Mouse (Mus musculus) heart, embryonic 15.5 days (tissue): ENCODE measurements around the gene Nat9. TPM values are rescaled to one million over a fixed set of nuclear protein-coding genes. Genes with fewer than 3 reads are reported as not detected.
A peak's percentile ranks its signal among the peaks of the same experiment; 100 is the strongest.

ENCODE experiments used
- ATAC-seq: fragments of 200-750 bp; cut with Nextera tagmentation; replicated peaks from 2 replicates; pipeline ENCODE4 v1.8.0; 2017; ENCODE audit warnings: low read depth, moderate TSS enrichment; ENCODE audit not compliant: insufficient number of reproducible peaks, insufficient read depth, low FRiP score
- H3K27ac ChIP-seq: fragments of 300-500 bp; sonication (generic); 2 replicates; pipeline ENCODE4 v1.5.1; 2015; ENCODE audit warnings: mild to moderate bottlenecking, inconsistent platforms
- H3K27me3 ChIP-seq: fragments of 300-500 bp; sonication (generic); 2 replicates; pipeline ENCODE4 v1.6.1; 2015; ENCODE audit warnings: inconsistent platforms
- H3K36me3 ChIP-seq: fragments of 300-500 bp; sonication (generic); 2 replicates; pipeline ENCODE4 v1.6.1; 2015; ENCODE audit warnings: mild to moderate bottlenecking, inconsistent platforms
- H3K4me1 ChIP-seq: fragments of 300-500 bp; sonication (generic); replicated peaks from 2 replicates; pipeline ENCODE4 v1.6.1; 2015; ENCODE audit warnings: inconsistent platforms
- H3K4me2 ChIP-seq: fragments of 300-500 bp; sonication (generic); 2 replicates; pipeline ENCODE4 v1.6.1; 2015; ENCODE audit warnings: inconsistent platforms, mild to moderate bottlenecking, moderate library complexity
- H3K4me3 ChIP-seq: fragments of 300-500 bp; sonication (generic); 2 replicates; pipeline ENCODE4 v1.5.1; 2015; ENCODE audit warnings: mild to moderate bottlenecking, inconsistent platforms
- H3K9ac ChIP-seq: fragments of 300-500 bp; sonication (generic); 2 replicates; pipeline ENCODE4 v1.6.1; 2015; ENCODE audit warnings: mild to moderate bottlenecking, inconsistent platforms
- H3K9me3 ChIP-seq: fragments of 300-500 bp; sonication (generic); replicated peaks from 2 replicates; pipeline ENCODE4 v1.6.1; 2016; ENCODE audit warnings: inconsistent platforms
- WGBS: fragments of 180-500 bp; shearing (Covaris S2); methylation state at CpG from one replicate; pipeline ENCODE4 v1.1.7; 2015; ENCODE audit warnings: mixed read lengths; 5-methylcytosine and 5-hydroxymethylcytosine counted together
- polyA plus RNA-seq: library from polyadenylated mRNA; unstranded; fragments of >200 nt; fragmentation: Nextera tagmentation; extraction: Ambion mirVana; gene quantifications from 2 replicates; pipeline ENCODE4 v1.2.1, GENCODE M21; 2015

Gene Nat9
- polyA plus RNA-seq, 1 experiment from 2014 or later = 16.2 TPM

- peak within 1 kb of the TSS; percentile 72 for H3K4me3 ChIP-seq
- no peaks in the 10 kb centered on the region for H3K36me3 ChIP-seq
- WGBS = under 1% methylated on average over 47 of the region's 47 CpGs
- peaks cover 15% of the 10 kb centered on the region for H3K27me3 ChIP-seq
- H3K27ac ChIP-seq = peak within 1 kb of the TSS; percentile 76
- no peaks in the 10 kb centered on the region for H3K9me3 ChIP-seq
- peaks cover 42% of the 10 kb centered on the region for H3K4me1 ChIP-seq
- H3K4me2 ChIP-seq = peak within 1 kb of the TSS; percentile 92
- peak within 1 kb of the TSS; percentile 60 for H3K9ac ChIP-seq
- ATAC-seq = peak; percentile 95
Measured at GRCm38 (mm10) chr11:115162832-115163480, 24.7 kb downstream of the Nat9 start, which contains the start of gene Slc9a3r1. TSS of gene Slc9a3r1 (plus strand) at chr11:115163341.

- H3K9ac ChIP-seq = no peak overlapping the region
- H3K4me1 ChIP-seq = peaks cover 43% of the 10 kb centered on the region
- H3K4me3 ChIP-seq = peak overlapping the region; percentile 72
- ATAC-seq = no peak
- peak overlapping the region; percentile 92 for H3K4me2 ChIP-seq
- 22% methylated on average over 9 of the region's 9 CpGs for WGBS
- H3K9me3 ChIP-seq = no peaks in the 10 kb centered on the region
- H3K27ac ChIP-seq = peak overlapping the region; percentile 76
- H3K36me3 ChIP-seq = no peaks in the 10 kb centered on the region
- peaks cover 15% of the 10 kb centered on the region for H3K27me3 ChIP-seq
Measured at GRCm38 (mm10) chr11:115162205-115162601, 25.5 kb downstream of the Nat9 start.

GRCm38 (mm10) chr11:115161578-115162204, 26.0 kb downstream of the Nat9 start:
- peaks cover 43% of the 10 kb centered on the region for H3K4me1 ChIP-seq
- no peak for ATAC-seq
- no peak overlapping the region for H3K9ac ChIP-seq
- H3K27ac ChIP-seq = no peak overlapping the region; the same call in 1 of the 2 replicates
- no peaks in the 10 kb centered on the region for H3K9me3 ChIP-seq
- 41% methylated on average over 9 of the region's 9 CpGs for WGBS
- no peak overlapping the region for H3K4me3 ChIP-seq
- H3K36me3 ChIP-seq = no peaks in the 10 kb centered on the region
- H3K4me2 ChIP-seq = peak overlapping the region; percentile 92; the same call in 1 of the 2 replicates
- peaks cover 20% of the 10 kb centered on the region for H3K27me3 ChIP-seq

GRCm38 (mm10) chr11:115160883-115161577, 26.6 kb downstream of the Nat9 start:
- Histone ChIP-seq H3K27me3 (peaks cover 26% of the 10 kb centered on the region), H3K4me2 (no peak overlapping the region), H3K27ac (no peak overlapping the region; the same call in 1 of the 2 replicates), H3K9ac (no peak overlapping the region), H3K9me3 (no peaks in the 10 kb centered on the region), H3K4me3 (no peak overlapping the region), H3K4me1 (peaks cover 43% of the 10 kb centered on the region), H3K36me3 (no peaks in the 10 kb centered on the region)
- 27% methylated on average over 10 of the region's 10 CpGs for WGBS
- ATAC-seq = no peak

- Histone ChIP-seq H3K27ac (no peak overlapping the region), H3K27me3 (peaks cover 27% of the 10 kb centered on the region), H3K4me2 (no peak overlapping the region), H3K4me3 (no peak overlapping the region), H3K4me1 (peaks cover 41% of the 10 kb centered on the region), H3K9ac (no peak overlapping the region), H3K36me3 (no peaks in the 10 kb centered on the region), H3K9me3 (no peaks in the 10 kb centered on the region)
- 60% methylated on average over 11 of the region's 11 CpGs for WGBS
- no peak for ATAC-seq
Measured at GRCm38 (mm10) chr11:115160016-115160797, 27.5 kb downstream of the Nat9 start.

- Histone ChIP-seq H3K36me3 (no peaks in the 10 kb centered on the region), H3K4me3 (no peak overlapping the region), H3K9ac (no peak overlapping the region), H3K27me3 (peaks cover 39% of the 10 kb centered on the region), H3K4me2 (peak overlapping the region; percentile 36), H3K9me3 (no peaks in the 10 kb centered on the region), H3K27ac (peak overlapping the region; percentile 67), H3K4me1 (peaks cover 38% of the 10 kb centered on the region)
- ATAC-seq = peak; percentile 15; the same call in 1 of the 2 replicates
- WGBS = 14% methylated on average over 12 of the region's 12 CpGs
Measured at GRCm38 (mm10) chr11:115157933-115158719, 29.5 kb downstream of the Nat9 start.

GRCm38 (mm10) chr11:115155053-115155634, 32.5 kb downstream of the Nat9 start:
- peaks cover 46% of the 10 kb centered on the region for H3K27me3 ChIP-seq
- no peak overlapping the region for H3K9ac ChIP-seq
- 11% methylated on average over 5 of the region's 5 CpGs for WGBS
- H3K4me2 ChIP-seq = no peak overlapping the region
- no peak overlapping the region for H3K27ac ChIP-seq
- peaks cover 27% of the 10 kb centered on the region for H3K4me1 ChIP-seq
- no peaks in the 10 kb centered on the region for H3K36me3 ChIP-seq
- ATAC-seq = no peak
- no peak overlapping the region for H3K4me3 ChIP-seq
- H3K9me3 ChIP-seq = no peaks in the 10 kb centered on the region

GRCm38 (mm10) chr11:115153699-115154292, 33.9 kb downstream of the Nat9 start:
- peaks cover 27% of the 10 kb centered on the region for H3K4me1 ChIP-seq

GRCm38 (mm10) chr11:115153088-115153487, 34.6 kb downstream of the Nat9 start:
- no peak overlapping the region for H3K9ac ChIP-seq
- no peak overlapping the region for H3K27ac ChIP-seq
- no peaks in the 10 kb centered on the region for H3K36me3 ChIP-seq
- H3K4me2 ChIP-seq = no peak overlapping the region
- H3K27me3 ChIP-seq = peaks cover 46% of the 10 kb centered on the region
- ATAC-seq = no peak
- peaks cover 20% of the 10 kb centered on the region for H3K4me1 ChIP-seq
- no peak overlapping the region for H3K4me3 ChIP-seq
- 70% methylated on average over 9 of the region's 9 CpGs for WGBS
- no peaks in the 10 kb centered on the region for H3K9me3 ChIP-seq

More at GRCm38 (mm10) chr11:115153699-115154292, 33.9 kb downstream of the Nat9 start:
- WGBS = under 1% methylated on average over 35 of the region's 35 CpGs
- Histone ChIP-seq H3K9ac (no peak overlapping the region), H3K36me3 (no peaks in the 10 kb centered on the region), H3K27me3 (peaks cover 46% of the 10 kb centered on the region), H3K9me3 (no peaks in the 10 kb centered on the region), H3K4me3 (peak overlapping the region; percentile 40), H3K27ac (no peak overlapping the region), H3K4me2 (peak overlapping the region; percentile 60)
- peak; percentile 68 for ATAC-seq
